Mouse (Mus musculus): ENCODE measurements around the gene Csrp1.

Csrp1 gene

GRCm38 (mm10) chr1:135730296-135730695 is 10.4 kb downstream of the Csrp1 start:
- in situ Hi-C loops (cut with MboI, MseI), result loop anchor here (10.0 kb wide), 1 partner anchor 275 kb away; the partner anchor contains the start of genes Igfn1 and Tmem9

- in situ Hi-C loops (cut with MboI, MseI), result loop anchor here (10.0 kb wide), 1 partner anchor 273 kb away; the partner anchor contains the start of genes Igfn1 and Tmem9
Observed at GRCm38 (mm10) chr1:135731393-135731792, 11.5 kb downstream of the Csrp1 start.

- in situ Hi-C loops (cut with MboI, MseI), result loop anchor here (10.0 kb wide), 1 partner anchor 273 kb away; the partner anchor contains the start of genes Igfn1 and Tmem9
Observed at GRCm38 (mm10) chr1:135731897-135732684, 12.2 kb downstream of the Csrp1 start.

- in situ Hi-C loops (cut with MboI, MseI), result loop anchor here (10.0 kb wide), 1 partner anchor 270 kb away; the partner anchor contains the start of genes Igfn1 and Tmem9
Observed at GRCm38 (mm10) chr1:135734225-135734937, 14.5 kb downstream of the Csrp1 start.

GRCm38 (mm10) chr1:135735460-135735859 is 15.6 kb downstream of the Csrp1 start:
- in situ Hi-C loops (cut with MboI, MseI), result loop anchor here (10.0 kb wide), 1 partner anchor 269 kb away; the partner anchor contains the start of genes Igfn1 and Tmem9

GRCm38 (mm10) chr1:135744987-135745386 is 25.1 kb downstream of the Csrp1 start:
- in situ Hi-C loops (cut with MboI, MseI), result no loop called here

- in situ Hi-C loops (cut with MboI, MseI), result no loop called here
Observed at GRCm38 (mm10) chr1:135746248-135746647, 26.4 kb downstream of the Csrp1 start.

GRCm38 (mm10) chr1:135752737-135753348 is 33.0 kb downstream of the Csrp1 start:
- in situ Hi-C loops (cut with MboI, MseI), result loop anchor here (5.0 kb wide), 1 partner anchor 34 kb away; no protein-coding TSS in a partner anchor

GRCm38 (mm10) chr1:135755287-135755686 is 35.4 kb downstream of the Csrp1 start:
- in situ Hi-C loops (cut with MboI, MseI), result no loop called here

- in situ Hi-C loops (cut with MboI, MseI), result no loop called here
Observed at GRCm38 (mm10) chr1:135755913-135756312, 36.1 kb downstream of the Csrp1 start.

- in situ Hi-C loops (cut with MboI, MseI), result no loop called here
Observed at GRCm38 (mm10) chr1:135757287-135757686, 37.4 kb downstream of the Csrp1 start.

- in situ Hi-C loops (cut with MboI, MseI), result no loop called here
Observed at GRCm38 (mm10) chr1:135759685-135760084, 39.8 kb downstream of the Csrp1 start.

GRCm38 (mm10) chr1:135760216-135760615 is 40.4 kb downstream of the Csrp1 start:
- in situ Hi-C loops (cut with MboI, MseI), result no loop called here

GRCm38 (mm10) chr1:135761728-135762127 is 41.9 kb downstream of the Csrp1 start:
- in situ Hi-C loops (cut with MboI, MseI), result no loop called here

GRCm38 (mm10) chr1:135763503-135764205 is 43.8 kb downstream of the Csrp1 start:
- in situ Hi-C loops (cut with MboI, MseI), result no loop called here

- in situ Hi-C loops (cut with MboI, MseI), result no loop called here
Observed at GRCm38 (mm10) chr1:135764206-135764528, 44.3 kb downstream of the Csrp1 start.

GRCm38 (mm10) chr1:135765645-135766591 is 46.1 kb downstream of the Csrp1 start, which contains the start of gene Phlda3:
Gene Phlda3, plus strand, starts transcription at chr1:135766119.
- in situ Hi-C loops (cut with MboI, MseI), result no loop called here

GRCm38 (mm10) chr1:135766592-135767306 is 46.9 kb downstream of the Csrp1 start:
- in situ Hi-C loops (cut with MboI, MseI), result no loop called here

GRCm38 (mm10) chr1:135767324-135767890 is 47.5 kb downstream of the Csrp1 start:
- in situ Hi-C loops (cut with MboI, MseI), result no loop called here

Measured in T-helper 2 cell (primary cell).